Mouse (Mus musculus): ENCODE data around the gene Tgif1. TPM values are rescaled to one million over a fixed set of nuclear protein-coding genes. Genes with fewer than 3 reads are reported as not detected.

Gene Tgif1
- polyA plus RNA-seq, 1 experiment = 75.2 TPM

DNA sequence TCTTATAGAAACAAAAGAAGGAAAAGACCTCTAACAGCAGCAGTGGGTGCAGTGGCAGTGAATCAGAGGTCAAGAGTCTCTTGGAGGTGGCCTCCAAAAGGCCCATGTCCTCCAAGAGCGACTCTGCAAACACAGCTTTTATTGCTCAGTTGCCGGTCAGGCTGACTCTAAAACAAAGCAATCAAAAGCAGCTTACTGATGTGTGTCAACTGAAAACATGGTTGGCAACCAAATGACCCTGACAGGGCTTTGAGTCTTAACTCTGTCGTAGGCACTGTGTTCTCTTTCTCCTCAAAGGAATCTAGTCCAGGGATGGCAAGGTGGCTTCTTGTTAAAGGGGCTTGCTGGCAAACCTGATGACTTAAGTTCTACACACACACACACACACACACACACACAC, 43.6 kb downstream of the Tgif1 start:
- Histone ChIP-seq H3K36me3 (ENCODE audit: control insufficient read depth, insufficient read depth) (no peaks in the 10 kb centered on the region), H3K4me3 (no peak overlapping the region), H3K4me2 (ENCODE audit: low read depth) (no peak overlapping the region), H3K79me2 (ENCODE audit: control insufficient read depth, insufficient read depth) (no peaks in the 10 kb centered on the region), H3K27me3 (ENCODE audit: control insufficient read depth, insufficient read depth, insufficient read length) (no peaks in the 10 kb centered on the region), H3ac (ENCODE audit: control insufficient read depth, insufficient read length) (no peak overlapping the region)
- no peak for TF ChIP-seq REST (IDR thresholded peaks at IDR 0.05; ENCODE audit: insufficient read depth, insufficient read length)
- TF ChIP-seq SRF (IDR thresholded peaks at IDR 0.05; ENCODE audit: control insufficient read depth, insufficient read length, low read depth) = no peak
- no peak for TF ChIP-seq CEBPB (IDR thresholded peaks at IDR 0.05; ENCODE audit: insufficient read depth, poor library complexity, severe bottlenecking)
- TF ChIP-seq POLR2A (IDR thresholded peaks at IDR 0.05; ENCODE audit: insufficient read length, low read depth) = no peak
- no peak for TF ChIP-seq TCF12 (IDR thresholded peaks at IDR 0.05; ENCODE audit: insufficient read depth, poor library complexity, severe bottlenecking)
- TF ChIP-seq TCF3 (IDR thresholded peaks at IDR 0.05; ENCODE audit: insufficient read length, low read depth) = no peak
- TF ChIP-seq MAX (IDR thresholded peaks at IDR 0.05; ENCODE audit: low read depth) = no peak

DNA sequence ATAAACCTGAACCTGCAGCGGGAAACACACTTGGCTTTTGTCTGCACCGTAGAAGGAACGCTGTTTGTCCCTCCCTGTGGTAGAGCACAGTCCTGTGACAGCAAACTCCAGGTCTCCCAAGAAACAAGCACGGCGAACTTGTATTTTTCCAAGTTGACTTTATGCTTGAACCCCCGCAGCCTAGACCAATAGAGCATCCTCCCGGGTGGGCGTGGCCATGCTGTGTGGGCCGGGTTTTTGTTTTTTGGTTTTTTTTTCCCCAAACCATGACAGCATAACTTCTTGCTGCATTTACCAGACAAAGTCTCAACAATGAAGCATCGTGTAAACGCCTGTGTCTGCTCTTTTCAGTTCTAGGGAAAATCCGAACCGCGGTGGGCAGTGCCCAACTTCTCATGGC, 44.5 kb downstream of the Tgif1 start:
- no peaks in the 10 kb centered on the region for H3K79me2 ChIP-seq (ENCODE audit: control insufficient read depth, insufficient read depth)
- H3K36me3 ChIP-seq (ENCODE audit: control insufficient read depth, insufficient read depth) = no peaks in the 10 kb centered on the region
- no peak overlapping the region for H3K4me2 ChIP-seq (ENCODE audit: low read depth)
- H3K27me3 ChIP-seq (ENCODE audit: control insufficient read depth, insufficient read depth, insufficient read length) = no peaks in the 10 kb centered on the region
- H3ac ChIP-seq (ENCODE audit: control insufficient read depth, insufficient read length) = no peak overlapping the region
- TF ChIP-seq MAX (IDR thresholded peaks at IDR 0.05; ENCODE audit: low read depth) (no peak), USF1 (IDR thresholded peaks at IDR 0.05; ENCODE audit: low read depth) (no peak), TCF3 (IDR thresholded peaks at IDR 0.05; ENCODE audit: insufficient read length, low read depth) (no peak), MYOG (IDR thresholded peaks at IDR 0.05; ENCODE audit: control insufficient read depth in 1 of 3, insufficient read depth in 1 of 3, insufficient read length in 2 of 3, low read depth in 2 of 3) (no peak), E2F4 (IDR thresholded peaks at IDR 0.05; ENCODE audit: insufficient read depth) (no peak), POLR2AphosphoS2 (IDR thresholded peaks at IDR 0.05; ENCODE audit: insufficient read length, low read depth) (no peak), SRF (IDR thresholded peaks at IDR 0.05; ENCODE audit: control insufficient read depth, insufficient read length, low read depth) (no peak), REST (IDR thresholded peaks at IDR 0.05; ENCODE audit: insufficient read depth, insufficient read length) (no peak), TCF12 (IDR thresholded peaks at IDR 0.05; ENCODE audit: insufficient read depth, poor library complexity, severe bottlenecking) (no peak), CEBPB (IDR thresholded peaks at IDR 0.05; ENCODE audit: insufficient read depth, poor library complexity, severe bottlenecking) (no peak), MYOD1 (IDR thresholded peaks at IDR 0.05; ENCODE audit: control insufficient read depth in 1 of 3, insufficient read length in 2 of 3, low read depth in 2 of 3) (no peak), POLR2A (IDR thresholded peaks at IDR 0.05; ENCODE audit: insufficient read length, low read depth) (no peak)
- H3K4me3 ChIP-seq = no peak overlapping the region

- H3ac ChIP-seq (ENCODE audit: control insufficient read depth, insufficient read length) = no peak overlapping the region
- no peak for TF ChIP-seq CEBPB (IDR thresholded peaks at IDR 0.05; ENCODE audit: insufficient read depth, poor library complexity, severe bottlenecking)
- no peak for TF ChIP-seq USF1 (IDR thresholded peaks at IDR 0.05; ENCODE audit: low read depth)
- no peak for TF ChIP-seq MAX (IDR thresholded peaks at IDR 0.05; ENCODE audit: low read depth)
- TF ChIP-seq E2F4 (IDR thresholded peaks at IDR 0.05; ENCODE audit: insufficient read depth) = no peak
- no peak for TF ChIP-seq TCF3 (IDR thresholded peaks at IDR 0.05; ENCODE audit: insufficient read length, low read depth)
- TF ChIP-seq REST (IDR thresholded peaks at IDR 0.05; ENCODE audit: insufficient read depth, insufficient read length) = no peak
- no peak for TF ChIP-seq POLR2A (IDR thresholded peaks at IDR 0.05; ENCODE audit: insufficient read length, low read depth)
- TF ChIP-seq MYOD1 (IDR thresholded peaks at IDR 0.05; ENCODE audit: control insufficient read depth in 1 of 3, insufficient read length in 2 of 3, low read depth in 2 of 3) = no peak
- no peak for TF ChIP-seq MYOG (IDR thresholded peaks at IDR 0.05; ENCODE audit: control insufficient read depth in 1 of 3, insufficient read depth in 1 of 3, insufficient read length in 2 of 3, low read depth in 2 of 3)
- no peak for TF ChIP-seq TCF12 (IDR thresholded peaks at IDR 0.05; ENCODE audit: insufficient read depth, poor library complexity, severe bottlenecking)
- TF ChIP-seq POLR2AphosphoS2 (IDR thresholded peaks at IDR 0.05; ENCODE audit: insufficient read length, low read depth) = no peak
- no peak for TF ChIP-seq SRF (IDR thresholded peaks at IDR 0.05; ENCODE audit: control insufficient read depth, insufficient read length, low read depth)
Measured at GRCm38 (mm10) chr17:70807885-70808284, 45.5 kb downstream of the Tgif1 start.

GRCm38 (mm10) chr17:70806600-70806999, 46.7 kb downstream of the Tgif1 start:
- H3K4me3 ChIP-seq = no peak overlapping the region
- H3K36me3 ChIP-seq (ENCODE audit: control insufficient read depth, insufficient read depth) = no peaks in the 10 kb centered on the region
- TF ChIP-seq SRF (IDR thresholded peaks at IDR 0.05; ENCODE audit: control insufficient read depth, insufficient read length, low read depth) (no peak), E2F4 (IDR thresholded peaks at IDR 0.05; ENCODE audit: insufficient read depth) (no peak), TCF3 (IDR thresholded peaks at IDR 0.05; ENCODE audit: insufficient read length, low read depth) (no peak), REST (IDR thresholded peaks at IDR 0.05; ENCODE audit: insufficient read depth, insufficient read length) (no peak), MYOG (IDR thresholded peaks at IDR 0.05; ENCODE audit: control insufficient read depth in 1 of 3, insufficient read depth in 1 of 3, insufficient read length in 2 of 3, low read depth in 2 of 3) (no peak), MYOD1 (IDR thresholded peaks at IDR 0.05; ENCODE audit: control insufficient read depth in 1 of 3, insufficient read length in 2 of 3, low read depth in 2 of 3) (no peak), POLR2A (IDR thresholded peaks at IDR 0.05; ENCODE audit: insufficient read length, low read depth) (no peak), MAX (IDR thresholded peaks at IDR 0.05; ENCODE audit: low read depth) (no peak), CEBPB (IDR thresholded peaks at IDR 0.05; ENCODE audit: insufficient read depth, poor library complexity, severe bottlenecking) (no peak), USF1 (IDR thresholded peaks at IDR 0.05; ENCODE audit: low read depth) (no peak), TCF12 (IDR thresholded peaks at IDR 0.05; ENCODE audit: insufficient read depth, poor library complexity, severe bottlenecking) (no peak), POLR2AphosphoS2 (IDR thresholded peaks at IDR 0.05; ENCODE audit: insufficient read length, low read depth) (no peak)
- no peak overlapping the region for H3K4me2 ChIP-seq (ENCODE audit: low read depth)
- no peak overlapping the region for H3ac ChIP-seq (ENCODE audit: control insufficient read depth, insufficient read length)
- H3K27me3 ChIP-seq (ENCODE audit: control insufficient read depth, insufficient read depth, insufficient read length) = no peaks in the 10 kb centered on the region
- no peaks in the 10 kb centered on the region for H3K79me2 ChIP-seq (ENCODE audit: control insufficient read depth, insufficient read depth)

More at GRCm38 (mm10) chr17:70807885-70808284, 45.5 kb downstream of the Tgif1 start:
- Histone ChIP-seq H3K4me3 (no peak overlapping the region), H3K4me2 (ENCODE audit: low read depth) (no peak overlapping the region), H3K79me2 (ENCODE audit: control insufficient read depth, insufficient read depth) (no peaks in the 10 kb centered on the region), H3K27me3 (ENCODE audit: control insufficient read depth, insufficient read depth, insufficient read length) (no peaks in the 10 kb centered on the region), H3K36me3 (ENCODE audit: control insufficient read depth, insufficient read depth) (no peaks in the 10 kb centered on the region)
